Mouse (Mus musculus): ENCODE data around the gene Phc2.
A peak's percentile ranks its signal among the peaks of the same experiment; 100 is the strongest.

The Phc2 gene

DNA sequence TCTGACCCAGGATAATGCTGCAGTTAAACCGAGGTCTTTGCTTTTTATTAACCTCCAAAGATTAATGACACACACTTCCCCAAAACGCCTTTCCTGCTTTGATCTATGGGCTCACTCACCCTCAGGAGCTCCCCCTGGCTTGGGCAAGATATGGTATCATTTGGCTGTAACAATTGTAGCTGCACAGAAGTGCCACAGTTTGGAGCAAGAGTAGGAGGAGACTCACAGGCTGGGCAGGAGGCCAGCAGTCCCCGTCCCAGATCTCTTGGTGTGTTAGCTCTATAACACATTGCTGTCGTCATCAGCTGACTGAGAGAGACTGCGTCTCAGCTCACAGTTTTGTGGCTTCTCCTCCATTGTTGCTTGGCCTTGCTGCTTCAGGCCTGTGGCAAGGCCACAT is 65.6 kb downstream of the Phc2 start:
- DNase-seq (ENCODE audit: low spot score in 2 of 2) = no peak

DNA sequence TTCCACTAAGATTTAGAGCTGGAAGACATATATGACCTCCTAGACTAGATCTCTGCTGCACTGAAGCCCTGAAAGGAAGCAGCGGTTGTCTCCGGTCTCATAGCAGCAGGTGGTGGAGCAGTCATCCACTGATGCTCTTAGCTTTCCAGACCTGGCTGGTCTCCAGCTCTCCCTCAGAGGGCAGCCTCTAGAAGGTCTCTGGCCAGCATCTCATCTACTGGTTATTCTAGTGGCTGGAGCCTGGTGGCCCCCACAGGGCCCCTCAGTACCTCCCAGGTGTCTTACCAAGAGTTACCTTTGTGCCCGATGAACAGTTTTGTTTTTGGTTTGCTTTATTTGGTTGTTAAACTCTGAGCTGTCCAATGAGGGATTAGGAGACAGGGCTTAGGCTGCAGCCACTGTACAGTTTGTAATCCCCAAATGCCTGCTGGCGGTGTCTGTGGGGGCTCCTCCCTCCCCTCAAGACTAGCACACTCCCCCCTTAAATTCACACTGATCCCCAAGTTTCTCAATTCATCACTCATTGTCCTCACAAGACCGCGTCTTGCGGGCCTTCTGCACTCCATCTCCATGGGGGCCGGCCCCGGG is 66.7 kb downstream of the Phc2 start:
- DNase-seq (ENCODE audit: low spot score in 2 of 2) = no peak

DNA sequence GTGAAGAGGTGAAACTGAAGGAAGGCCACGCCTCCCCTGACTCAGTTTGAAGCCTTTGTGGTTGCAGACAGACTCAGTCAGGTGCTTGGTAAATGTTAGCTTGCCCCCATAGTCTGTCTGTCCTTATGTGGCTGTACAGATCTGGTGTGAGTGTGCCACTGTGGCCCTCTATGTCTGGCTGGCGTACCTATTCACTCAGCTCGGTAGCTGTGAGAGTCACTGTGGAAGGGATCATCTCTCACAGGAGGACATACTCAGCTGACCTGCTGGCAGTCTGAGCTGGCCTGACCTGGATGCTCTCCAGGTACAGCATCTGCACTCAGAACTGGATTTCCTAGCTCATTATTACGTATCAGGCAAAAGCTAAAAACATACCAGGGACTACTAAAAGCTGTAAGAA is 67.3 kb downstream of the Phc2 start:
- DNase-seq (ENCODE audit: low spot score in 2 of 2) = no peak

DNA sequence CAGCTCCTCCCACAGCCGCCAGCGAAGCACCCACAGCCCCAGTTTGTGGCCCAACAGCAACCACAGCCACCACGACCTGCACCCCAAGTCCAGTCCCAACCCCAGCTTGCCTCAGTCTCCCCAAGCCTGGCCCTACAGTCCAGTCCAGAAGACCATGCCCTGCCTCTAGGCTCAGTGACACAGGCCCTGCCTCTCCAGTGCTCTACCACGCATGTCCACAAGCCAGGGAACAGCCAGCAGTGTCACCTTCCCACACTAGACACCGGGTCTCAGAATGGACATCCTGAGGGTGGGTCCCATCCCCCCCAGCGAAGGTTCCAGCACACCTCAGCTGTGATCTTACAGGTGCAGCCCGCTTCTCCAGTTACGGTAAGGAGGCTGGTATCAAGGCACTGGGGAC is 68.4 kb downstream of the Phc2 start:
- DNase-seq (ENCODE audit: low spot score in 2 of 2) = no peak

DNA sequence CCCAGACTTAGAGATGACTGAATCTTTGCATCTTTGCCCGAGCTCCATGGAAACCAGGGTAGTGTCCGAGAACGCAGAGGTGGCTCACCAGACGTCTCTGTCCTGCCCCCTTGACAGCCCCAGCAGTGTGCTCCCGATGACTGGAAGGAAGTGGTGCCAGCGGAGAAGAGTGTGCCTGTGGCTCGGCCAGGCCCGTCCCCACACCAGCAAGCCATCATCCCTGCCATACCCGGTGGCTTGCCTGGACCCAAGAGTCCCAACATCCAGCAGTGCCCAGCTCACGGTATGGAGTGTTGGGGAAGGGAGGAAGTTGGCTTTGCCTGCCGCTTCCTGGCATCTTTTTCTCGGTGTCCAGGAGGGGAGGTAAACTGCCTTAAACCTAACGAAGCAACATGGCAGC is 68.9 kb downstream of the Phc2 start:
- DNase-seq (ENCODE audit: low spot score in 2 of 2) = no peak

DNA sequence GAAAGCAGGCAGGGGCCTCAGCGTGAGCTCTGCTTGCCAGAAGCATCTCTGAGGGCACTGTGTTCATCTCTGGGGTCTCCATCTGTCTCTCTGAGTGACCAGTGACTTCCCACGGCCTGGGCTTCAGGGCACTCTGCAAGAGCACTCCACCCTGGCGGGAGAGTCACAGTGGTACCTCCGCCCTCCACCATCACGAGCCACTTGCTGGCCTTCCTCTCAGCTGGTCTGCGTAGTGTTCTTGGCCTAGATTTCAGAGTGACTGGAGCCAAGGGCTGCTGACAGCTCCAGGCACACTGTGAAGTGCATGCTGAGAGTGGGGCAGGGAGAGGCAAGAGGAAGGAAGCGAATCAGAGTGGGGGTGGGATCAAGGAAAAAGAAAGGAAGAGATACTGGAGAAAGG is 69.6 kb downstream of the Phc2 start:
- no peak for DNase-seq (ENCODE audit: low spot score in 2 of 2)

DNA sequence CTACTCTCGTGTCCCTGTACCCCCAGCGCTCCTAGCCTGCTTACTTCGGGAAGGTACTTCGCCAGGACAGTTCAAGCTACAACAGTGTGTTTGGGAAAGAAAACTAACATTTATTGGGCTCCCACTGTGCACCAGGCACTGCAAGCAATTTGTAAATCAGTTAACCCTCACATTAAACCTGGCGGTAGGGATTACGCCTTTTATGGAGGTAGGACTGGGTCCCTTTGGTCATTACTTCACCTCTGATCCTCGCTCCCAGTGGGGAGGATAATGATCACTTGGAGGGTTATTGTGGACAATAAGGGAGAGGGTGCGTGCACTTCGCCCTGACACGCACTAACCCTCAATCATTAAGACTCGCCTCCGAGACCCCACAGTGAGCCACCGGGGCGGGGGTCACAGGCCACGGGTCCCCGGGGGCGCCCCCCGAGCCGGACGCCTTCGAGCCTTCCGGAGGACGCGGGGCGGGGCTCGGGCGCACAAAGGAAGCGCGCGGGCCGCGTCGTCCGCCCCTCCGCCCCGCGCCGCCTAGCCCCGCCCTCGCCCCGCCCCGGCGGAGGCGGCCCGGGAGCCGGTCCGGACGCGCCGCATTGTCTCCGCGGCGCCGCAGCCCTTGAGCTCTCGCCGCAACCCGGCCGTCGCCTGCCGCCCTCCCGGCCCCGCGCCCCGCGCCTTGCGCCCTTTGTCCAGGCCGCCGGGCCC is 72.7 kb downstream of the Phc2 start:
- DNase-seq (ENCODE audit: low spot score in 2 of 2) = peak; percentile 63 to 64

DNA sequence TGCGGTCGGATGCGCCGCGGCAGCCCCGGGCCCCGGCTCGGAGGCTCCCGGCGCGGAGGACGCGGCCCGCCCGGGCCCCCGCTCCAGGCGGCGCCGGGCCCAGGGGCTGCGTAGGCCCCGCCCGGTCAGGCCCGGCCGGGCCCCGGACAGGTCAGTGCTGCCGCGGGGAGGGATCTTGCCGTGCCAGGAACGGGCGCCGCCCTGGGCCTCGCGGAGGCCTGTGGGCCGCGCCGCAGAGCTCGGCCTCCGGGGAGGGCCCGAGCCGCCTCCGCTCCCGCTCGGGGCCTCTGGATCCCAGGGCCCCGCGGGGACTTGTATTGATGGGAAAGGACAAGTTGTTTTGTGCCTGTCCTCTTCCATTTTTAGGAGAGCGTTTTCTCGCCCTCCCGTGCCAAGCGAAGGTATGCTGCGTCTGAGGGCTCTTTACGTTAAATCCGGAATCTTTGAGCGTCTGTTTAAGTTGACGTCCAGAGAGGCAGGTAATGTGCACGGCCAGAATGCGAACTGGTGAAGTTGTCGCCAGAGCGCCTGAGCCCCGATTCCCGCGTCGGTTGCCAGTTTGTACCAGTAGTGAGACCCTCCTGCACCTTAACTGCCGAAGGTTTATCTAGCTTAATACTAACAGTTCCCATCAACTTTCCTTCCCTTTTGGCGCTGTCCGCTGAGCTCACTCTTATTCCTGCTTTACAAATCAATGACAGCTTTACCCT is 73.4 kb downstream of the Phc2 start:
- no peak for DNase-seq (ENCODE audit: low spot score in 2 of 2)

DNA sequence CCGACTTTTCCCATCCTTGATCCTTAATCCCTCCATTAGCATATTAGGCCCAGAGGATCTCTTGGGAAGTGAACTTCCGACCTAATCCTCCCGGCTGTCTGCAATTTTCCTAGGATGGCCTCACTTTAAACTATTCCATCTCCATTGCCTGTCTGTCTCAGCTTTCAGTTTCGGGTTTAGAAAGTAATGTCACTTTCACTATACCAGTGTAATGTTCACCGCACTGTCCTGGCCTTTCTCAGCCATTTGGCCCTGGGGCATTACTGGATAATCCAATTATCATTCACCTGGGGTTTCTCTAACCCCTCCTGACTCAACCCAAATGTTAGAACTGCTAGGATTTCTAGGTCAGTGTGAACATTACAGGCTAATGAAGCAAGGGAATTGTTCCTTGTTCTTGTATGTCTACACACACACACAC is 73.9 kb downstream of the Phc2 start:
- no peak for DNase-seq (ENCODE audit: low spot score in 2 of 2)

DNA sequence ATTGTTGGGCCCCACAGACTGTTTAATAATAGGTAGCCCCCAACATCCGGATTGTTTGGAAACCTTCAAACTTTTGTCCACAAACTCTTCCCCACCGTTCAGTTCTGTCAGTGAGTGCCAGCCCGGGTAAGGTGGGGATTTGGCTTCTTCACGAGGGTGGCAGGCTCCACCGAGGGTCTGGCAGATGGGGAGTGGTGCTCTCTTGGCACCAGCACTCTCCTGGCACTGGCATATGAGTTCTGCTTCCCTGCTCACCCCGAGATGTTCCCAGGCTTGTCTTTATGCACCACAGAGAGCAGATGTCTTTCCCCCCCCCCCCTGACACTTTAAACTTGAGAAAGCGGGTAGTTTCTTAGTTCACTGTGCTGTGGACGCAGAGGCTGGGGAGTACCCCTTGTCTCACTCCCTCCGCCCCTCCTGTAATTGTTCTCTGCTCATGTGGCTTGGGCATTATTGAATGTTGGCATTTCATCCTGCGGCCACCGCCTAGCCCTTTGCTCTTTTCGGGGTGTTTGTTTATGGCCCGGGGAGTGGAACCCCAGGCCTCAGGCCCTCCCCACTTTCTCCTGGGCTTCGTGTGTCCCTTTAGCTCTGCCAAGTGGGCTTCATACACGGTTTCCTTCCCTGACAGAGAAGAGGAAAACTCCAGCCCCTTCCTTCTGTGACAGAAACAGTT is 74.7 kb downstream of the Phc2 start:
- no peak for DNase-seq (ENCODE audit: low spot score in 2 of 2)

DNA sequence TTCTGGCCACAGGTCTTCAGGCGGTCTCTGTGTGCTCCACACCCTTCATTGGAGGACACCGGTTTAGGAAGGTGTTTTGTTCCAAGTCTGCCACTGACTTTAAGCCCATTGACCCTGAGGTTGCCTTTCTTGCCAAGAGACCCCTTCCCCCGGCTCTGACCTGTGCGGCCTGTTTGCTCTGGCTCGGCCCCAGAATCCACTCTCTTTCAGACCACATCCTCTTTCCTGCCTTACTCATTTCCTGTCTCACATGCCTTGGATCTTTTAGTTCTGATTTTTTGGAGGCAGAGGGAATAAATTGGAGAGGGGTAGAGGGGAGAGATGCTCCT is 75.2 kb downstream of the Phc2 start:
- no peak for DNase-seq (ENCODE audit: low spot score in 2 of 2)

DNA sequence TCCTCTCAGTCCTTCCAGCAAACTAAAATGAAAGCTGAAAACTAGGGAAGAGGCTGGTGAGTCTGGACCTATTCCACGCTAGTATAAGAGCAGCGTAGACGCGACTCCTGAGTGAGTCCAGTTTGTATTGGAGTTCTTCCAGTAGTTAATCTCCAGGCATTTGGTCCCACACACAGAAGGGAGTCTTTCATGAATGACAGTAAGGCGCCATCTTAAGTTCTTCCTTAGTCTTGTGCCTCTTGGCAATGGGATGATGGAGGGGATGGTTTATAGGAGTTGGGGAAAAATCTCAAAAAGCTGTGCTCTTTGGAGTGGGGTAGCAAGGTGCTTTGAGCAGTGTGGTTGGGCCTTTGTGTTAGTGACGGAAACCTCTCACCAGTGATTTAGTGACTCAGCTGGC is 75.8 kb downstream of the Phc2 start:
- no peak for DNase-seq (ENCODE audit: low spot score in 2 of 2)

DNA sequence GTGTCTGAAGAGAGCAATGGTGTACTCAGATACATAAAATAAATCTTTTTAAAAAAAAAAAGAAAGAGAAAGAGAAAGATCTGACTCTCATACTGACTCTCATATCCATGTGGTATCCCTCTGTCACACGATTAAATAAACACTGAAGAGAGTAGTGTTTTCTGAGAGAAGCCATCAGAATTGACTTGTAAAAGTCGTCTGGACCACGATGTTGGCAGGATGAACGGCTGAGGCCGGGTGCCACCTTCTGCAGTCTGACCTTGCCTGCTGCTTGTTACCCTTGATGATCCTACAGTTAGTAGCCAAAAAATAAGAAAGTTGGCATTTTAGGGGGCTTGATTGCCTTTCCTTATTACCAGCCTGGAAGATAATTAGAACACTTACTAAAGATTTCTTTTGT is 78.3 kb downstream of the Phc2 start:
- DNase-seq (ENCODE audit: low spot score in 2 of 2) = no peak

DNA sequence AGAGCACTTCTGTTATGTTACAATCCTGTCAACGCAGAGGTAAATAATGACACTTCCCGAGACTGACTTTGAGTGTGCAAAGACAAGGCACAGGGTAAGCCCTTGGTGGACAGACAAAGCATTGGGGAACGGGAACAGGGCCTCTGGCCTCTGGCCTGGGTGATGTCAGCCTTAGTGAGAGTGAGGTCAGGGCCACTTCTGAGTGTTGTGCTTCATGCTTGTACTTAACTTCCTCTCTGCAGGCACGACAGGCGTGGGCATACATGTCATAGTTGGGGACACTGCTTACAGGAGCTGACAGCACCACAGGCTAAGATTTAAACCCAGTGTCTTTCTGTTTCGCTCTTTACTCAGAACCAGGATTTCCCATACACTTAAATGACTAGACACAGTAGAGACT is 79.0 kb downstream of the Phc2 start:
- DNase-seq (ENCODE audit: low spot score in 2 of 2) = no peak

DNA sequence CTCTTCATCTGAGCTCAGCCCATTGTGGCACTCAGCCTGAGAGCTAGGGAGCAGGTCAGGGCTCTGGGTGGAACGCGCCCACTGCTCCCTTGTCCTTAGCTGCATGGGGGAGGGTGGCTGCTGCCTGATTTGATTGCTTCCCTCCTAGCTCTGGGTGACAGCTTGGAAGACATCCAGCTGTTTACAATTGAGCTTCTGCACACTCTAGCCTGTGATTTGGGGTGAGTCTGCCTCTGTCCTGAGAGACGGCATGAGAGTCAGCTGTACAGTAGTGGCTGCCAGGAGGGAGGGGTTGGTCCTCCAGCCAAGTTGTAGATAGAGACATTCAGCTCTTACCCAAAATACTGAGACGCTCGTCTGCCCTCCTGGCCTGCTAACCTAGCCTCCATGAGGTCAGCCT is 79.7 kb downstream of the Phc2 start:
- DNase-seq (ENCODE audit: low spot score in 2 of 2) = no peak

DNA sequence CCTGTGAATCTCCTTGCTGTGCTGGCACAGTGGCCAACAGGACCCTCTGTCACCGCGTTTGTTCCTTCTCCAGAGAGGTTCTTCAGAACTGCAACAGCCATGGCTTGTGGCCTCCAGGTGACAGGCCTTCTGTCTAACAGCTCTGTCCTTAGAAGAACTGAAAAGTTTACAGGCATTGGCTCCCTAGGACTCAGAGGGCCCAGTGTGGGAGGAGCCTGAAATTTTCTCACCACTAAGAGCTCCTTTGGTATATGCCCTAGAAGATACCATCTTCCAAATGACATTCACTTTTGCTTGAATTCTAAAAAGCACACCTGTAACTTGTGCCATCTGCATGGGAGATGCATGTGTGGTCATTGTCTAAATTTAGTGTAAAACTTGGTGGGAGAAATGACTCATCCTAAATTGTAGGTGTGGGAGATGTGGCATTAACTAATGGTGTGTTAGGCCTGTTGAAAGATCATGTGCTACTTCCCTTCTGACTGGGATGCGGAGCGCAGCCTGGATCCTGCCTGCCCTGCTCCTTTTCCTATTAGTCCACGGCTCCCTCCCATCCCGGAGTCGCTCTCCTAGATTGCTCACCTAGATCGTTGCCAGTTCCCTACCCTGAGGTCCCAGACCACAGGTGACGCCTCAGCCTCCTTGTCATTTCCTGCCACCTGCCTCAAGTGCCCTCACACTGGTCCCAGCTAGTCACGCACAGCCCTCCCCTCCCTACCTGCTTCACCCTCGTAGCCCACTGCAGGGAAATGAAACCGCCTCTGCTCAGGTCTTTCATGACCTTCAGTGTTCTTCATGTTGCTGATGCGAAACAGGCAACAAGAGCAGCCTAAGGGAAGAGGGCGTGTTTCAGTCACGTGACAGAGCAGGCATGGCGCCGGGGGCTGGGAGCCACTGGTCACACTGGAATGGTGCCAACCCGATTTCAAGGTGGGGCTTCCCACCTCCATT is 80.5 kb downstream of the Phc2 start:
- no peak for DNase-seq (ENCODE audit: low spot score in 2 of 2)

DNA sequence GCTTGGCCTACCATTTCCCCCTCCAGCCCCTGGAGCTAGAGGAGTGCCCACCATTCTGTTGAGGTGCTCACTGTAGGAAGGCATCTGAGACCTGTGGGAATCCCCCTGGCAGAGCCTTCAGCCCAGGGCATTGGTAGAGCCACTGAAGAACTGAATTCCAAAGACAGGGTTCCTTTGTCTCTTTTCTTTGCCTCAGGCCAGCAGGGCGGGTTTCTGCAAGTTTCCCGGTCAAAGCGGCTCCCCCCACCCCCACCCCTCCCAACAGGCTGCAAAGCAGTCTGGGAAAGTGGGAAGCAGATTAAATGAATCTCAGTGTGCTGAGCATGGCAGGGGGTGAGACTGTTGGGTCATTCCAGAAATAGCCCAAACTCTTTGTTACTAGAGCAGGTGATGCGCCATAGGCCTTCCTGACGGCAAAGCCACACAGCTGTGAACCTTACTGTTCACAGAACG is 82.7 kb downstream of the Phc2 start:
- DNase-seq (ENCODE audit: low spot score in 2 of 2) = no peak

DNA sequence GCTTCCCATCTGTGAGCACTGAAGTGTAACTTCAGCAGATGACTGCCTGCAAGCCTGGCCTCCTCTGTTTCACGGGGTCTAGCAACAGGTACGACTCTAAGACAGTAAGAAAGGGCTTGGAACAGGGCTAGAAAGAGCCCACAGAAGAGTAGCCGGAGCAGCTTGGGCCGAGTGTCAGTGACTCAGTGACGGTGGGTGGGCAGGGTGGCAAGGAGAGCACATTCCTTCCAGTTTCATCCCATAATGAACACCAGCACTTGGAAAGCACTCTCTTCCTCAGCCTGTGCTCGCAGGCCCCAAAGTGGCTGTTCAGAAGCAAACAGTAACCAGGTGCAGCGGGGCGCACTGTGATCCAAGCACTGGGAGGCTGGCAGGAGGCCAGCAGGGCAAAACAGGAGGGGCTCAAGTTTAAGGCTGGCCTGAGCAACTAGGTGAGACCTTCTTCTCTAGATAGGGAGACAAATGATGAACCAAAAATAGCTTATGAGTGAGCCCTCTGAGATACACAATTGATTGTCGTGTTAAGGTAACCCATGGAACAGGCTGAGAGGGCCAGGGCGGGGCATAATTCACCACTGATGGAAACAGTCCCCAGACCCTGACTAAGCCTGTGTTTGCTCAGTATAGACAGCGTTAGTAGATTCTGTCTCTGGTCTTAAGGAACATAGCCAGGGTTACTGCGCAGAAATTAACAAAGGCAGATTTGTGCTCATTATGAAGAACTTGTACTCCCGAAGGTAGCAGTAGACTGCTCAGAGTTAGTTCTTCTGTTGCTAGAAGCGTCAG is 83.5 kb downstream of the Phc2 start:
- no peak for DNase-seq (ENCODE audit: low spot score in 2 of 2)

DNA sequence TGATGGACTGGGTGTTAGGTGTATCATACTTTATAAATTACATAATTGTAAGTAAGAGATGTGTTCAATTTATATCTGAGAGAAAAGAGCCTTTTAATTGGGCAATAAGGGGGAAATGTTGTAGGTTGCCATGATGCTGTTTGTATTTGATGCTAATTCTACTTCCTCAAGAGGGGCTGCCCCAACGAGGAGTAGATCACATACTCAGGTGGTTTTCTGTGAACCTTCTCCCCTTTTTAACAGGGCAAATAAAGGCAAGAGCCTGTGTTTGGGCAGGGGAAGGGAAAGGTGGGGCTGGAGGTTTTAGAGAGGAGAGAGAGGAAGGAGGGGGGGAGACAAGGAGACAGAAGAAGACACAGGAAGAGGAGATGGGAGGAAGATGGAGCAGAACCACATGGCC is 86.4 kb downstream of the Phc2 start:
- no peak for DNase-seq (ENCODE audit: low spot score in 2 of 2)

DNA sequence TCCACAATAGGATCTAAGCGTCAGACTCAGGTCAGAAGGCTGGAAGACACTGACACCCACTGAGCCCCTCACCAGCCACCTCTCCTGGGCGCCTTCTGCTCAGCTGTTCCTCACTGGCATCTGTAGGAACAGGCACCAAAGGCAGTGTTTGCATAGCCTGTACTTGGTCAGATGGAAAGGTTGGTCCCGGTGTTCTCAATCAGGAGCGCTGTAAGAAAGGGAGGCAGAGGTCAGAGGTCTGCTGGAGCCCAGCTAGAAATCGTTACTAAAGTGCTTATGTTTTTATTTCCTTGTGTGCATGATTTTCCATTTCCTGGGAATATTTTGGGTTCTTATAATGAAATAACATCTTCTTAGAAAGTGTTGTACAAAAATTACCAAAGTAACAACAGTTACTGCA is 87.4 kb downstream of the Phc2 start:
- no peak for DNase-seq (ENCODE audit: low spot score in 2 of 2)
